Mouse (Mus musculus) liver, embryonic 11.5 days (tissue): Measurements from ENCODE around the gene Oat. TPM values are rescaled to one million over a fixed set of nuclear protein-coding genes. Genes with fewer than 3 reads are reported as not detected.

Experiments
- ATAC-seq: fragments of 200-750 bp; cut with Nextera tagmentation; replicated peaks from 2 replicates; pipeline ENCODE4 v1.8.0; 2017; ENCODE audit warnings: moderate number of reproducible peaks, mild to moderate bottlenecking, moderate TSS enrichment, moderate library complexity; ENCODE audit not compliant: low FRiP score
- DNase-seq: peaks from one replicate; pipeline ENCODE4 v3.0.0-alpha.2; 2017; ENCODE audit warnings: low spot score
- H3K27ac ChIP-seq: fragments of 300-500 bp; sonication (generic); 2 replicates; pipeline ENCODE4 v1.5.1; 2014; ENCODE audit warnings: mild to moderate bottlenecking, low read depth, low read length, control low read depth
- H3K27me3 ChIP-seq: fragments of 300-500 bp; sonication (generic); replicated peaks from 2 replicates; pipeline ENCODE4 v1.6.1; 2014; ENCODE audit warnings: low read length, mixed read lengths; ENCODE audit not compliant: control insufficient read depth, insufficient read depth
- H3K36me3 ChIP-seq: fragments of 300-500 bp; sonication (generic); 2 replicates; pipeline ENCODE4 v1.6.1; 2014; ENCODE audit warnings: mild to moderate bottlenecking, low read length, moderate library complexity, mixed read lengths; ENCODE audit not compliant: control insufficient read depth, insufficient read depth
- H3K4me1 ChIP-seq: fragments of 300-500 bp; sonication (generic); replicated peaks from 2 replicates; pipeline ENCODE4 v1.6.1; 2014; ENCODE audit warnings: low read length, mixed read lengths; ENCODE audit not compliant: control insufficient read depth, insufficient read depth
- H3K4me2 ChIP-seq: fragments of 300-500 bp; sonication (generic); 2 replicates; pipeline ENCODE4 v1.6.1; 2014; ENCODE audit warnings: mild to moderate bottlenecking, control low read depth, moderate library complexity
- H3K4me3 ChIP-seq: fragments of 300-500 bp; sonication (generic); 2 replicates; pipeline ENCODE4 v1.5.1; 2014; ENCODE audit warnings: low read depth, low read length, control low read depth
- H3K9ac ChIP-seq: fragments of 300-500 bp; sonication (generic); 2 replicates; pipeline ENCODE4 v1.6.1; 2014; ENCODE audit warnings: low read depth, low read length, control low read depth
- H3K9me3 ChIP-seq: fragments of 300-500 bp; sonication (generic); 2 replicates; pipeline ENCODE4 v1.6.1; 2016; ENCODE audit warnings: low read length, inconsistent platforms, mixed read lengths; ENCODE audit not compliant: control insufficient read depth
- WGBS: fragments of 180-500 bp; shearing (Covaris S2); extraction: QIAGEN DNeasy Blood & Tissue Kit; methylation state at CpG from one replicate; pipeline ENCODE4 v1.1.7; 2014; 5-methylcytosine and 5-hydroxymethylcytosine counted together
- polyA plus RNA-seq: library from polyadenylated mRNA; unstranded; fragments of >200 nt; fragmentation: Nextera tagmentation; extraction: Ambion mirVana; gene quantifications from 2 replicates; pipeline ENCODE4 v1.2.1, GENCODE M21; 2014

Oat gene
- polyA plus RNA-seq = 157 and 179 TPM in 2 replicates

DNA sequence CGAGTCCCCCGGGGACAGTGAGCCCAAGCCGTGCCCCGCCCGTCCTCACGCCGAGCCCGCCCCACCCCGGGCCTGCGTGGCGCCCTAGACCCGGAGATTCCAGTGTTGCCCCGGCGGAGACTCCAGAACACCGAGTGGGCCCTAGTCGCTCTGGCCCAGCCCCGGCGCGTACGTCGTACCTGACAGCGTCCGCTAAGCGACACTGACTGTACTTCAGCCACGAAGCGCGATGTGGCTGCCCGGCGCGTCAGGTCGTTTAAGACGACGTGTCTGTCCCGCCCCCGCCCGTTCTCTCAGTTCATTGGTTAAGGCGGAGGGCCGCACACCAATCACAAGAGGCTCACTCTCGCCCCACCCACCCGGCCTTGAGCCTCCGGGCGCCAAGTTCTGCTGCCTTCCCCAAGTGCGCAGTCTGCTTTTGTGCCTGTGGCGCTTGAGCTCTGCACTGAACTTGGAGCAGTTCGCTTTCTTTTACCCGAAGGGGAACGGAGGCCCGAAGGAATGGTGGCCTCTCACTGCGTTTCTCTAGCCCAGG, at the start of gene Oat:
Gene Oat (minus strand): TSS at position 283 of the 535 bp plus-strand sequence.
- WGBS = under 1% methylated on average over 49 of the region's 49 CpGs
- peak; percentile 91 for DNase-seq

DNA sequence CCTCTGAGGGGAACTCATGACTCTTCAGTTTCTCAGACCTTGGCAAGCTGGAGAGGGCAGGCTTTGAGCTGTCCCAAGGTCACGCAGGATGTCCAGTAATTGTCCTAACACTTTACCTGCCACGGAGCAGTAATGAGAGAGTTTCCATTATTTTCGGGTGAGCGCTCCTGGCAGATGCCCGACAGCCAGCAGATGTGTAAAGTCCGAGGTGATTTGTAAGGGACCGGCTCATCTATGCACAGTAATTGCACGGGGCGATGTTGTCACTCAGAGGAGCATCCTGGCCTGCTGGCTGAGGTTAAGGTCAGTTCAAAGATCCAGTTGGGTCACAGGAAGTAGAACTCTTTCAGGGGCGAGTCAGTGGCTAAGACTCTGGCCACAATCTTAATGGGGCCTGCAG, 48.0 kb upstream of the Oat start:
- Histone ChIP-seq H3K4me3 (no peak overlapping the region), H3K4me1 (no peaks in the 10 kb centered on the region), H3K4me2 (no peak overlapping the region), H3K9me3 (no peaks in the 10 kb centered on the region), H3K36me3 (no peaks in the 10 kb centered on the region), H3K27ac (no peak overlapping the region), H3K9ac (no peak overlapping the region), H3K27me3 (no peaks in the 10 kb centered on the region)
- DNase-seq (no peak), ATAC-seq (no peak)
- WGBS = 84% methylated on average over 10 of the region's 10 CpGs

More for the DNA sequence above, at the start of gene Oat:
- ATAC-seq = peak; percentile 95
- peak within 1 kb of the TSS; percentile 93 for H3K27ac ChIP-seq
- H3K27me3 ChIP-seq = no peaks in the 10 kb centered on the region; the same call in 1 of the 2 replicates
- peak within 1 kb of the TSS; percentile 83 for H3K9ac ChIP-seq
- H3K9me3 ChIP-seq = no peaks in the 10 kb centered on the region
- peak within 1 kb of the TSS; percentile 60 for H3K4me2 ChIP-seq
- no peaks in the 10 kb centered on the region for H3K36me3 ChIP-seq
- H3K4me3 ChIP-seq = peak within 1 kb of the TSS; percentile 77
- H3K4me1 ChIP-seq = peaks cover 16% of the 10 kb centered on the region

DNA sequence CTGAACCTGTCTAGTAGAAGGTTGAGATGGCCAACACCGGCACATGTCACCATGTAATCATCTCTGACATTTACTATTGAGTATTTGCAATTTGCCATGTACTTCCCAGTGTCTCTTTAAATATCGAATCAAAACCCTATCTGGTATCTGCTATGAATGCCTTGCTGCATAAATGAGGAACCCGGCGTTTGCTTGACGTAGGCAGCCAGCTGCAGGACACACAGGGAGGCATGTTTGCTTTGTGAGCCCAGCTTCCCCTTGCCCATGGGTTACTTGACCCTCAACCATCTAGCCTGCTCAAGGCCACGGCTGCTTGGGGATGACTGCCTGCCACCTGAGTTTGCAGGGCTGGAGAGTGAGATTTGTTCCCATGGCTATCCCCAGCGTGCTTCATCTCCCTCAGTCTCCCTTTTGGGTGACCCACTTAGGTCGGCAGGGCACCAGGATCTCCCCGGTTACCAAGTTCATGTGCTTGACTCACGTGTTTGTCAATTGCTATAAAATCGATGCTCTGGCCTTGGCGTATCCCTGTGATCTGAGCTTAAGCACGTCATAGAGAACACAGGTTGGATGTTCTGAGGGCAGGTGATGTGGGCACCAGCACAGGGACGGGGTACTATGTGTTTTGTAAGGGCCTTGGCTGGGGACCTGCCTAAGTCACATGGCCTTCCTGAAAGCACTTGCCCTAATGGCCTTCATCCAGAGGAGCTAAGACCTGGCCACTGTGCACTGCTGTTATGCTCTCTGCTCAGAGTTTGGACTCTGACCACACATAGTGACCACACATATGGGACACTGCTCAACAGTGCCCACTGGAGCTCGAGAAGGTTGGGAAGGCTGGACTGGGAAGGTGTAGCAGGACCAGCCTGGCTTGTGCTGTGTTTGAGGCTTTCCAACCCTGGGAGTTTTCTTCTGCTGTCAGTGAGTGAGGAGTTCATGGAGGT, 44.0 kb upstream of the Oat start:
- no peak for DNase-seq
- ATAC-seq = no peak

DNA sequence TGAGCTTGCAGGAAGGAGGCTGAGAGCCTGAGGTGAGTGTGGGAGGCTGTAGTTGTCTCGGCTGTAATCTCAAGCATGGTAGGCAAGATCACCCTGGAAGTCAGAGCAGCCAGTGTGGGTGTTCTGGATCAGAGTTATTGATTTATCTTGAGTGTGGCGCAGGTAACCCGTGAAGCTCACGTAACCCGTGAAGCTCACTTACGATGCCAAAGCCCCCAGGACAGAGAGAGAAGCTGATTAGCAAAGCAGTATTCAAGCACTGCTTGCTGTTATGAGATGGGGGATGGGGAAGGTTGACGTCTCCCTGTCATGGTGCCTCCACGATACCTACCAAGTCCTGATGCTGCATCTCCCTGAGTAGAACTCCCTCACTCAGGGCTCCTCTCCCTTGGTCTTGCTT, 43.4 kb upstream of the Oat start:
- Histone ChIP-seq H3K27me3 (no peaks in the 10 kb centered on the region), H3K9ac (no peak overlapping the region), H3K4me2 (no peak overlapping the region), H3K9me3 (no peaks in the 10 kb centered on the region), H3K4me1 (0 out of 2 replicates have a peak, but pooled peaks cover 5% of the 10 kb centered on the region), H3K36me3 (no peaks in the 10 kb centered on the region; the same call in 1 of the 2 replicates), H3K4me3 (no peak overlapping the region), H3K27ac (no peak overlapping the region)
- DNase-seq = no peak
- 89% methylated on average over 8 of the region's 8 CpGs for WGBS
- no peak for ATAC-seq

More for the DNA sequence above, 44.0 kb upstream of the Oat start:
- 80% methylated on average over 15 of the region's 15 CpGs for WGBS
- Histone ChIP-seq H3K9ac (no peak overlapping the region), H3K4me1 (0 out of 2 replicates have a peak, but pooled peaks cover 3% of the 10 kb centered on the region), H3K27me3 (no peaks in the 10 kb centered on the region), H3K27ac (no peak overlapping the region), H3K4me3 (no peak overlapping the region), H3K4me2 (no peak overlapping the region), H3K9me3 (no peaks in the 10 kb centered on the region), H3K36me3 (no peaks in the 10 kb centered on the region; the same call in 1 of the 2 replicates)

DNA sequence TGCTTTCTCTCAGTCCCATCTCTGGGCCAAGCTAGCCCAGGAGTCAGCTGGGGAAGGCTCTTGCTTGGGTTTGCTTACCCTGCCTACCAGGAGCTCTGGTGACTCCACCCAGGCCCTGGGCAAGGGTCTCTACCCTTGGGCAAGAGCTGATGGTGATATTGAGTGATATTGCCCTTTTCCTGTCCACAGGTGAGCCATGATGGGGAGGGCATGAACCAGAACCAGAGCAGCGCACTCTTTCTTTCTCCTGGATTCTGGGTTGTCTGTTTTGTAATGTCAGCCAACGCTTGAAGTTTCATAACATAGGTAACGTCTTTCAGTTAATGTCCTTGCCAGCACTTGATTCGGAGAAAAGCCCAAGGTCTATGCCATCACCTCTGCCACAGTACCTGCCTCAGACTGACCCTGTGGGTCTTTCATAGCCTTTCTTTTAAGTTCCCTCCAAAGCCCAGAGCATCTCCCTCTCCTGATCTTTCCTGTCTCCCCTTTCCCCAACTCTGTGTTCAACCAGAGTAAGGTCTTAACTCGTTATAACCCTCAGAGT, 40.9 kb upstream of the Oat start:
- H3K9me3 ChIP-seq = no peaks in the 10 kb centered on the region
- no peak for ATAC-seq
- H3K36me3 ChIP-seq = no peaks in the 10 kb centered on the region; the same call in 1 of the 2 replicates
- H3K27ac ChIP-seq = no peak overlapping the region
- DNase-seq = no peak
- no peak overlapping the region for H3K4me2 ChIP-seq
- WGBS = 90% methylated on average over 5 of the region's 5 CpGs
- H3K9ac ChIP-seq = no peak overlapping the region
- H3K4me3 ChIP-seq = no peak overlapping the region
- no peaks in the 10 kb centered on the region for H3K27me3 ChIP-seq
- 0 out of 2 replicates have a peak, but pooled peaks cover 5% of the 10 kb centered on the region for H3K4me1 ChIP-seq

DNA sequence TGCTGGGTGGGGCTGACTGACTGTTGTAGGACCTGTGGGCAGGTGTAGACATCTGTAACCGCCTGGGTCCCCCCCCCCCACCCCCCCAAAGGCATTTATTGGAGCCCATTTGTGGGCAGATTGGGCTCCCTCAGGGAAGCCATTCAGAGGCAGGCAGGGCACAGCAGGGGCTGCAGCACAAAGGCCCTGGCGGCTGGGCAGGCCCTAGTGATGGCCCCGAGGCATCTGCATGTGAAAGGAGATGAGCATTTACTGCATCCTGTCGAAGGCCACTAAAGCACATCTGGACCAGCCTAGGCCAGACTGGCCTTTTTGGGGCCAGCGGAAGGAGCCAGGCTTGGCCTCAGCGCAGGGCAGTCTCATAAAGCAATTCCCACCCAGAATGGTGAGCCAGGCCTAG, 40.2 kb upstream of the Oat start:
- ATAC-seq (no peak), DNase-seq (no peak)
- Histone ChIP-seq H3K27ac (no peak overlapping the region), H3K9me3 (no peaks in the 10 kb centered on the region), H3K36me3 (no peaks in the 10 kb centered on the region; the same call in 1 of the 2 replicates), H3K27me3 (no peaks in the 10 kb centered on the region), H3K4me3 (no peak overlapping the region), H3K4me2 (no peak overlapping the region), H3K4me1 (peaks cover 5% of the 10 kb centered on the region; the same call in 1 of the 2 replicates), H3K9ac (no peak overlapping the region)
- WGBS = 67% methylated on average over 6 of the region's 6 CpGs

DNA sequence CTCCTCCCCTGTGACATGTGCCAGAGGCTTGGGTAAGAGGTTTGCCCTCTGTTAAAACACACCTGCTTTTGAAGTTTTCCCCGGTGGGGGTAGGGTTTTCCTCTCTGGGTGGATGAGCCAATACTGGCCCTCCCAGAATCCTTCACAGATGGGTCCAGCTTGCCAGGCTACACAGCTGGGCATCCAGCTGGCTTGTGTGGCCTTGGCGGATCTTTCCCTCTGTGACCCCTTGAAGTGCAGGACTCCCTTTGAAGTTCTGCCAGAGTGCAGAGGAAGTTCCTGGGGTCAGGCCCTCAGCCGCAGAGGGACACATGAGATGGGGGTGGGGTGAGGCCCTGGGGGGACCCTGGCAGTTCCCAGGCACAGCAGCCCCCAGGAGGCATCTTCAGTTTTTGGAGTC, 39.1 kb upstream of the Oat start:
- ATAC-seq (no peak), DNase-seq (no peak)
- Histone ChIP-seq H3K9ac (no peak overlapping the region), H3K36me3 (no peaks in the 10 kb centered on the region; the same call in 1 of the 2 replicates), H3K4me2 (no peak overlapping the region), H3K9me3 (no peaks in the 10 kb centered on the region), H3K27me3 (no peaks in the 10 kb centered on the region), H3K27ac (no peak overlapping the region), H3K4me3 (no peak overlapping the region), H3K4me1 (peaks cover 9% of the 10 kb centered on the region)
- 28% methylated on average over 3 of the region's 3 CpGs for WGBS

DNA sequence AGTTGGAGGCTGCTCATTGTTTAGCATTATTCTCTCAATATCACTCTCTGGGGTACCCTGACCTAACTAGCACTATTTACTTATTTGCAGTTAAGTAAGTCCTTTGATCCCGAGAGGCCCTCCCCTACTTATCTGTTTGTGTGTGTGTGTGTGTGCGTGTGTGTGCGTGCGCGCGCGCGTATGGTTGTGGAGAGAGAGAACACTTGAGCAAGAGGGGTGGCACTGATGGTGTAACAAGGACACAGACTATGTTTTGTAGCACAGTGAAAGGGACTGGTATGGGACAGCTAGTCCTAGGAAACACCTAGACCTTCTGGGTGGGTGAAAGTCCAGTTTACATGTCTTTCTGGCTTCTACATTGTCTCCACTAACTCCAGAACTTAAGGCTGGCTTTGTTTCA, 35.3 kb upstream of the Oat start:
- Histone ChIP-seq H3K4me2 (peak overlapping the region; percentile 73), H3K4me3 (no peak overlapping the region), H3K9me3 (no peaks in the 10 kb centered on the region), H3K9ac (no peak overlapping the region), H3K4me1 (peaks cover 9% of the 10 kb centered on the region), H3K27me3 (peaks cover under 1% of the 10 kb centered on the region; the same call in 1 of the 2 replicates), H3K36me3 (no peaks in the 10 kb centered on the region; the same call in 1 of the 2 replicates), H3K27ac (no peak overlapping the region)
- ATAC-seq = no peak
- no peak for DNase-seq
- 92% methylated on average over 8 of the region's 8 CpGs for WGBS
